Mouse (Mus musculus) forelimb bud, embryonic 11.5 days (tissue): ENCODE measurements around the gene 2810006K23Rik.
"Not testable (repeated sequence)": the region's sequence is repeated elsewhere in the genome, so short reads cannot be mapped to it uniquely, and the experiment has no call there.

Experiments
- DNase-seq: peaks from one replicate; pipeline ENCODE4 v3.0.0-alpha.2; 2012; ENCODE audit warnings: low read depth, low spot score

The 2810006K23Rik gene

GRCm38 (mm10) chr5:124342897-124343296, 15.0 kb downstream of the 2810006K23Rik start:
- DNase-seq, result no peak

- DNase-seq, result no peak
Observed at GRCm38 (mm10) chr5:124349196-124349595, 21.3 kb downstream of the 2810006K23Rik start.

- no peak for DNase-seq
Observed at GRCm38 (mm10) chr5:124350350-124350749, 22.5 kb downstream of the 2810006K23Rik start.

GRCm38 (mm10) chr5:124351111-124351560, 23.2 kb downstream of the 2810006K23Rik start:
- peak; percentile 51 for DNase-seq

- no peak for DNase-seq
Observed at GRCm38 (mm10) chr5:124351604-124352003, 23.7 kb downstream of the 2810006K23Rik start.

- DNase-seq, result peak; percentile 86
Observed at GRCm38 (mm10) chr5:124352141-124352920, 24.4 kb downstream of the 2810006K23Rik start.

GRCm38 (mm10) chr5:124353011-124353725, 25.3 kb downstream of the 2810006K23Rik start:
- no peak for DNase-seq

GRCm38 (mm10) chr5:124353726-124354547, 26.0 kb downstream of the 2810006K23Rik start:
- DNase-seq, result peak; percentile 45

- DNase-seq, result peak; percentile 59
Observed at GRCm38 (mm10) chr5:124354574-124355424, 26.9 kb downstream of the 2810006K23Rik start.

GRCm38 (mm10) chr5:124355425-124355959, 27.6 kb downstream of the 2810006K23Rik start:
- no peak for DNase-seq

GRCm38 (mm10) chr5:124356695-124357094, 28.8 kb downstream of the 2810006K23Rik start:
- no peak for DNase-seq

- no peak for DNase-seq
Observed at GRCm38 (mm10) chr5:124359641-124360040, 31.8 kb downstream of the 2810006K23Rik start.

GRCm38 (mm10) chr5:124362982-124363381, 35.1 kb downstream of the 2810006K23Rik start, which contains the start of gene Cdk2ap1:
Gene Cdk2ap1, minus strand, starts transcription at chr5:124363082.
- DNase-seq, result not testable (repeated sequence)

- no peak for DNase-seq
Observed at GRCm38 (mm10) chr5:124364173-124364918, 36.5 kb downstream of the 2810006K23Rik start.

- no peak for DNase-seq
Observed at GRCm38 (mm10) chr5:124365754-124366153, 37.9 kb downstream of the 2810006K23Rik start.

- DNase-seq, result no peak
Observed at GRCm38 (mm10) chr5:124366721-124367120, 38.8 kb downstream of the 2810006K23Rik start.

GRCm38 (mm10) chr5:124374298-124374697, 46.4 kb downstream of the 2810006K23Rik start:
- no peak for DNase-seq

- no peak for DNase-seq
Observed at GRCm38 (mm10) chr5:124376401-124376800, 48.5 kb downstream of the 2810006K23Rik start.

- DNase-seq, result no peak
Observed at GRCm38 (mm10) chr5:124377149-124377548, 49.3 kb downstream of the 2810006K23Rik start.

GRCm38 (mm10) chr5:124380121-124380520, 52.2 kb downstream of the 2810006K23Rik start:
- no peak for DNase-seq
